Mouse (Mus musculus) common myeloid progenitor, adult 5-6 weeks (primary cell): ENCODE measurements around the gene Gm11060. TPM values are rescaled to one million over a fixed set of nuclear protein-coding genes. Genes with fewer than 3 reads are reported as not detected.

Experiments
- ATAC-seq: replicated peaks from 2 replicates; pipeline ENCODE4 v1.8.0; 2016; ENCODE audit warnings: low read depth, mild to moderate bottlenecking, moderate TSS enrichment, inconsistent platforms; ENCODE audit not compliant: poor library complexity, severe bottlenecking
- total RNA-seq: library from RNA; stranded (forward); fragments of 200-1000, 187-1606 nt; gene quantifications from 2 replicates; pipeline ENCODE4 v1.2.3, GENCODE M21; 2017

Gm11060 gene
- total RNA-seq, result not detected in 2 replicates

DNA sequence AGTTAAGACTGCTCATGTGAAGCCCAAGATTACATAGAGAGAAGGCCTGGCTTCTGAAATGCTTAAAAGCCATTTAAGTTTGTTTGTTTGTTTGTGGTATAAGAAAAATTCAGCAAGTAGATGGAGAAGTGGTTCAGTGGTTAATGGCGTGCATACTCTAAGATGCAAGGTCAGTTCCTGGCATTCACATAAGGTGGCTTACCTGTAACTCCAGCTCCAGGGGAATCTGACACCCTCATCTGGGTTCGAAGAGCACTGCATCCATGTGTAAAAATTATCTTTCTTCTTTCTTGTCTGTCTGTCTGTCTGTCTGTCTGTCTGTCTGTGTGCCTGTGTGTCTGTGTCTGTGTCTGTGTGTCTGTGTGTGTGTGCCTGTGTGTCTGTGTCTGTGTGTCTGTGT lies at the start of gene Gm11060:
TSS of gene Gm11060 (plus strand) at position 301 of the 400 bp plus-strand sequence.
- no peak for ATAC-seq

DNA sequence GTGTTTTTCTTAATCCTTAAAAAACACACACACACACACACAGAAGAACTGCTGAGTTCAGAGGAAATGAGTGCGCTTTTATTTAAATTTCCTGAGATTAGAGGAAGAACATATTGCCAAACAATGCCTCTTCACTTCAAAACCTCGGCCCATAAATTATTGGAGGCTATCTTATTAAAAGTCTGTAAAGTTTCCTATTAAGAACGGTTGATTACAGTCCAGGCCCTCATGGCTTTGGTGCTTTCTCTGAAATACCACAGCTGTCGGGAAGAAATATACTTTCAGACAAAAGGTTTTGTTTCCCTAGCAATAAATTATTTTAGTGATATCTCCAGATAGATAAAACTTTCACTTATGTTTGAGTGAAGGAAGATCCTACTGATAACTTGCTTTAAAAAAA lies 48.7 kb upstream of the Gm11060 start:
- ATAC-seq, result peak; percentile 39

DNA sequence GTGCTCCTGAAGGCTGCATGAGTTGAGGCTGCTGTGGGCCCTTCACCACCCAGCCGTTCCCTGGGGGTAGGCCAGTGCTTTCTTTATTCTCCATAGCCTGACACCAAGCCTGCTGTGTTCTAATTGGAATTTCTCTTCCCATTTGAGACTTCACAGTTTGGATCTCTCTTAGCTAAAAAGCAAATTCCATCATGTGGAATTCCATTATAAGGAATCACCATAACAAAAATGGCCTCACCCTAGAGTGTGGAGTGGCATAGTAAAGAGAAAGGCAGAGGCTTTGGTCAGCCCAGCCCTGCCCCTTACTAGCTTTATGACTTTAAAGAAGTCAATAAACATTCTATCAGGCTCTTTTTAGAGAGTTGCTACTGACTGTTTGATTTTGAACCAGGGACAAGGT lies 43.5 kb upstream of the Gm11060 start:
- no peak for ATAC-seq

DNA sequence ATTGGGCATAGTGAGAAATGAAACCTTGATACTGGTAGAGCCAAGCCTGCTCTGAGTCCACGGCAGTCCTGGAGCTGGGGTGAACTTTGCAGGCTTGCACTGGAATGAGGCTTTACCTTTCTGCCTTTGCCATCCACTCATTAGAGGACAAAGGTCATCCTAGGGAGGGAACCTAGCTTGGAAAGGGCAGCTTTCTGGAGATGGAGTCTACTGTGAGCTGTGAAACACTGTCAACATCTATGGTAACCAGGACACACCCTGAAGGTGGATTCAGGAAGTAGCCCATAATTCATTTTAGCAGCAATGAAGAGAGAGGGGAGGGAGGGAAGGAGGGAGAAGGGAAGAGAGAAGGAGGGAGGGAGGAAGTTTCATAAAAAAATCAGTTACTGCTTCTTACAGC lies 36.3 kb upstream of the Gm11060 start:
- ATAC-seq, result no peak

DNA sequence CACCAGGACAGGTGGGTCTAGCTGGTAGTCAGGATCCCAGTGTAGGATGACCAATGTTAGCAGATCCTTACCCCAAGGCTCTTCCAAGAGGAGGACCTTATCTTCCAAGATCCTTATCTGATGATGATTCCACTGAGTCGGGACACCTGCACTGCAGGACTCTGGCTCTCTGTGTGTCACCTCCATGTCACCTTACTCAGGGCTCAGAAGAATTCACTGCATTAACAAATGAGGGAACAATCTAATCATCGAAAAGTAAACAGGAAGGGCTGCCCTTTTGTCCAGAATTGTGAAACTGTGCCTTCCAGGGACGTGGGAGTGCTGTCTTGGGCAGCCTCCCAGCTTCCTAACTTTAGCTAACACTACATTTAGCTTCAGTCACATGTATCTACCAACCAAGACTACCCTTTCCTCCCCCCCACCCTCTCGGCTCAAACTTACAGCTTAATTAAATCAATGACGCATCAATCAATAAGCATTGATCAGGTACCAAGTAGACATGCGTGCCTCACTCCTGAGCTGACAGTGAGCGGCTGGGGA lies 33.2 kb upstream of the Gm11060 start:
- no peak for ATAC-seq

DNA sequence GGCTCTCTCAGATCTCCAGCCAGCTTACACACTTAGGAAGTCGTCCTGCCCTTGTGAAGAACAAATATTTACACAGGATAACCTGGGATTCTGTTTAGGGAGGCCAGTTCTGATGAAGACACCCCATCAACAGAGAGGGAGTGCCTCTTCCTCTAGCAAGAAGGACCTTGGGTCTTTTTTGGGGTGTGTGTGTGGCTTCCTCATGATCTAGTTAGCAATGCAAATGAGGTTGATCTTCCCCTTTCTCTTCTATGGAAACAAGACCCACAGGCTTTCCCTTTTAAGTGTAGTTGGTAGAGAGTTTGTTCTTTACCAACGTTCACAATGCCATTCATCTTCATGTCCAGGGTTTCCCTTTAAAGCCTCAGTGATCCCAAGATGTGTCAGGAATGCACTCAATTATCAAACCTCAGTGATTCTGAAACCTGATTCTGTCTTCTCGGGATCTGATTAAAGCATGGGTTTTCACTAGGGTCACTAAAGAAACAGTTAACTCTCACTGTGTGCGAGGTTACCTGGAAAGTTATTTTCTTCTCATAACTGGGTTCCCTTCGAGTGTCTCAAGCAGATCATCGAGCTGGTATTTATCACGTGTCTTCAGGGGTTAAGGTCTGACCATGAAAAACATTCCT lies 29.0 kb upstream of the Gm11060 start:
- 0 out of 2 replicates have a peak, but pooled peaks have one; percentile 39 for ATAC-seq

DNA sequence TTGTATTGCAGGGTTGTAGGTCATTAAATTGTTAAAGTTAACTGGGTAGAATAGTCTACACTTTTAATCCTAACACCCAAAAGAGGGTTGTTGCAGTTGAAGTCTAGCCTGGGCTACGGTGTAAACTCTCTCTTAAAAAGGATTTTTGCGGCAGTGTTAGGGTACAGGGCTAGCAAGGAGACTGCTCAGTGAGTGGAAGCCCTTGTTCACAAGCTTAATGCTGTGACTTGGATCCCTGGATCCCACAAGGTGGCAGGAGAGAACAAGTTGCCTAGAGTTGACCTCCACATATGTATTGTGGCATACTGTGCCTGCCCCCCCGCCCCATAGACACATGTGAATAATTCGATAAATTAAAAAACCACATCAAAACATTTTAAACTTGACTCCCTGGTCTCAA lies 19.3 kb upstream of the Gm11060 start:
- ATAC-seq, result peak; percentile 50; the same call in 1 of the 2 replicates

DNA sequence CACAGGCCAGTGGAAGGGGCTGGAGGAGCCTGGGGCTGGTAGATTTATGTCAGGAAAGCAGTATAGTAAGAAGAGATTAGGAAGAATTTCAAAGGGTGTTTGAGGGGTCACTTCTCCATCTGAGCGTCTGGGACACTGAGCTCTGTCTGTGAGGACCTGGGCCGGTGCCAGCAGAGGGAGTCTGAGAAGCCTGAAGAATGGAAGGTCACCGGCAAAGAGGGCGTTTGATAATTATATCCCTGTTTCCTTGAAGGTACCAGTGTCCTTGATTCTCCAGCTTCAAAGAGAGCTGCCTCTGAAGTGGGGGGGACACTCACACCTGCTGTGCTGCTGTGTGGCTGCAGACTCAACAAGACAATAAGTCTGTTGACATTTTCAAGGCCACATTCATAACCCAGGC lies 17.6 kb upstream of the Gm11060 start:
- no peak for ATAC-seq

DNA sequence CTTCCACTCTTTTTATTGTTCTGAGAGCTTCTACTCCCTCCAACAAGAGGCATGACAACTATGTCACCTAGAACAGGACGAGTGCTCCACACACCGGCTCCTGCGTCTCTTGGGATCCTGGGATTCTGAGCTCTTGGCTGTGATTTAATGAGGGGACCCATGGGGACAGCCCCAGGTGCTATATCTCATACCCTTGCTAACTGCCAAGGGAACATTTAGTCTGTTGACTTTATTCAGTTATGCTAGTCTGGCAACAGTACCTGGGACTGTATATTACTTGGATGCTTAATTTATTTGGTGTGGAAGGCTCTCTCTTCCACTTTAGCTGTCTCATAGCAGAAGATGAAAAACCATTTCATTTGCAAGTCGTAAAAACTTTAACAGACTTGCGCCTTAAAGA lies 16.0 kb upstream of the Gm11060 start:
- ATAC-seq, result no peak

DNA sequence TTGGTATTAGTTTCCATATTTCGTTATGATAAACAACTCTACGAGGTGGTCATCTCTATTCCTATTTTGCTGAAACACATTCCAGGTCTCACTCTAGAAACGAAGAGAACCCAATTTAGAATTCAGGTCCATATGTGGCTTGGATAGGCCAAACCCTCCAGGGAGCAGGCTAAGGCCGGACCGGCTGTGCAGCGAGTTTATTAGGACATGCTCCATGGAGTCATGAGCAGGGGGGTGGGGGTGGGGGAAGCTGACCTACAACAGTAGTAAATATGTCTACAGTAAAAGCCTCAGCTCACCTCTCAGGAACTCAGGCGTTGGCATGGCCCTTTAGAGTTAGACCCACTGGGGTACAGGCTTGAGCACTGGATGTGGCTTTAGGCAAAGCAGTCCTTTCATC lies 14.7 kb upstream of the Gm11060 start:
- ATAC-seq, result no peak

DNA sequence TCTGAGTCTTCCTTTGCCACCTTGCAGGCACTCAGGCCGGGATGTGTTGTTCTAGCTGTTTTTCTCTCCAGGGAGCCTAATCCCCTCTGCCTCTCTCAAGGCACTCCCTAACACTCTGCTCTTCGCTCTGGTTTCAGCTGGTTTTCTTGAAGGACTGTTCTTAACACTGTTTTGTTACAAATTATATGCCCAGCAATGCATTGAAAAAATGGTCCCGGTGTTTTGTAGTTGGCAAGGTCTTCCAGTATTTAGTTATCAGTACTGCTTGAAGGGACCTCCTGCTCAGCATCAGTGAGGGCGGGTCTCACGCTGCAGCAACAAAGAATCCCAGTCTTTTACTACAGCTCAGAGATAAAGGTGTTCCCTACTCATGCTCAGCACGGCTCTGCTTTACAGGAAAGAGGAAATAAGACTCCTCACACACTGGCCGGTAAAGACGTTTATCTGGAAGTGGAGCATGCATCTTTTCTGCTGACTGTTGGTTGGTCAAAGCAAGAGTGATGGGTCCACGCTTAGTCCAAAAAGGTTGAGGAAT lies 9.5 kb upstream of the Gm11060 start:
- ATAC-seq, result no peak

DNA sequence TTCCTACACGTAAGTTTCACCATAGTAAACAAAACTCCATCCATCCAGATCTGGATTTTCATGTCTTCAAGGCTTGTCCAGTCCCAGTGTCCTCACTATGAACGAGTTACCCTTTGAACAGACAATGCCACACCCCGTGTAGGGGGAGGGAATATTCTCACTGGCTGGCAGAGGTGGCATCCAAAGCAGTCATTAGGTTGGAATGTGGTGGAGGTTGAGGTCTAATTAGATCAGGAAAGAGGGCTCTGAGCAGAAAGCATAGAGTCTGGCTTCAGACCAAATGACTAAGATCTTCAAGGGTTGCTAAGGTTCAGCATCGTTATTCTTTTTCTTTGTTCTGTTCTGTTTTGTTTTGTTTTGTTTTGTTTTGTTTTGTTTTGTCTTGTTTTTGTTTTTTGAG lies 7.8 kb upstream of the Gm11060 start:
- ATAC-seq, result no peak

DNA sequence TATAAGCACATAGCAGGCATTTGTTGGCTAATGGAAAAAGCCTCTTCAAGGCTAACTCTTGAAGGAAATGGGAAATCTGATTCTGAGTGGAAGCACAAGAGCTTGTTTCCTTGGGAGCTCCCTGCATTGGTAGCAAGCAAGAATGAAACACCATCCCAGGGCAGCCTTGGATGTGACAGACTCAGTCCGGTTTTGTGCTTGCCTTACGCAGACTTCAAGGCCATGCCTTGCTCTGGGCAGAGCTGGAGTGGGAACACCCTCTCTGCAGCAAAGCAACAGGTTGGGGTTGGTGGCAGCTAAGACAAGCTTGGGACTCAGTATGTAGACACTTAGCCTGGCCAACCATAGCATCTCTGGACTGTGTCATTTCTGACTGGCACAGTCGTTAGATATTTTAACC lies 5.7 kb upstream of the Gm11060 start:
- ATAC-seq, result no peak

DNA sequence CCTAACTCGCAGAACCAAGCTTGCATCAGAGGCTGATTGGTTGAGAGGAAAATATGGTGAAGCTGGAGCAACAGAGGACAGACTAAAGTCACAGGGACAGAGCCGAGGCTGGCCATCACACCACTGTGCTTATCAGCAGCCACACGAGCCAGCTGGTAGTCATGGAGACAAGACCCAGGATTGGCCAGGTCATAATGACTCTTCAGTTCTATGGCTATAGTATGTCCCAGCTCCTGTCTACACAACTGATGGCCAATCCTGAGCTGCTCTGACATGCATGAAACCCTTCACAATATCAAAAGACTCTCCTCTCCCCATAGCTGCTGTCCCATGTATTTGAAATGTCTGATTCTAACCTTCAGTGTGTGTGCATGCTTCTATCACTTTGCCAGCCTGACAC lies 3.8 kb upstream of the Gm11060 start:
- ATAC-seq, result no peak

DNA sequence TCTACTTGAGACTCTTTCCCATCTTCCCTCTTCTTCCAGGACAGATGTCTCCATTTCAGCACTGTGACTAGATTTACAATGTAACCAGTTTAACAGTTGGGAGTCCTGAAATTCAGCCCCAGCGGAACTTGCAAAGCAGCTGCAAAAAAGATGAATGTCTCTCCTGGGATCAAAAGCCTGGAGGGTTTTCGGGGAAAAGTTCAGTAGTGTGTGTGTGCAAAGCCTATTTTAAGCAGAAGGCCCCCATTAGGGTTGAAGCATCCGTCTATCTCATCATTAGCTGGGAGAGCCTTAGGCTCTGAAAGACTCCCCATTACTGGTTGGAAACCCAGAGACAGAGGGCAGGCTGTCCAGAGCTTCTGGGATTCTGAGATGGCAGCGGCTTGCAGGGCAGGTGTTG lies 2.7 kb upstream of the Gm11060 start:
- ATAC-seq, result no peak

DNA sequence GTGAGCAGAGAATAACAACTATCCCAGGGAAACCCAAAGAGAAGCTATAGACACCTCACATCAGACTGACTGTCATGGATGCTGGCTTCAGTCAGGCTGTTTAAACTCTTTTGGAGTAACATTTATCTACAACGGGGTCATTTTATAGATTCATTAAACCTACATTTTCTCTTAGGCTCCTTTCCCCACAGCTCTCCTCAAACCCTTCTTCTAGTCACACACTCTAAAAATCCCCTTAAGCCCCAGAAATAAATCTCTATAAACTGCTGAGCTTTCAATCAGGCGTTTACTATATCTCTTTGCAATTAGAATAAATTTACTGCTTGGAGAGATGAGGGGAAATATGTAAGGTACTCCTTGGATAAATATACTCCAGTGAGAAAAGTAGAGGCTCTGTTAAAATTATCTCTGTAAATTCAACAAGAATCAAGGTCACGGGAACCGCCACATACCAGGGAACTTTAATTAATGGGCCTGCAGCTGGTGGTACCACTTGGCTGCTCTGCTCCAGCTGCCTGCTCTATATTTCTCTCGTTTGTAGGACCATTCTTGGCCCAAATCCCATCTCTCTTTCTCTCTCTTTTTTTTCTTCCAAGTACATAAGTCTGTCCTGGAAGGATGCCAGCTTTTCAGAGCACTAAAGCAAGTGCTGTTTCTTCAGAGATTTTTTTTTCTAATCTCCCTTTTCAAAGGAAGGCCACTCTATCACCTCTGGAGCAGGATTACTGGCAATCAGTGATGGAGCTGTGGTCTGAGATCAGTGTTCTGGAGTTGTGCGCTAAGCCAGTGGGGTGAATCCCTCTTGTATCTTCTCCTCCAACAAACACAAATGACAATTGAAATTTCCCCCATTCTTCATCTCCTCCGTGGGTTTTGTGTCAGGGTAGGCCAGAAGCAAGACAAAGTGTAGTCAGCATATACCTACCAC lies 2.0 kb upstream of the Gm11060 start:
- no peak for ATAC-seq

DNA sequence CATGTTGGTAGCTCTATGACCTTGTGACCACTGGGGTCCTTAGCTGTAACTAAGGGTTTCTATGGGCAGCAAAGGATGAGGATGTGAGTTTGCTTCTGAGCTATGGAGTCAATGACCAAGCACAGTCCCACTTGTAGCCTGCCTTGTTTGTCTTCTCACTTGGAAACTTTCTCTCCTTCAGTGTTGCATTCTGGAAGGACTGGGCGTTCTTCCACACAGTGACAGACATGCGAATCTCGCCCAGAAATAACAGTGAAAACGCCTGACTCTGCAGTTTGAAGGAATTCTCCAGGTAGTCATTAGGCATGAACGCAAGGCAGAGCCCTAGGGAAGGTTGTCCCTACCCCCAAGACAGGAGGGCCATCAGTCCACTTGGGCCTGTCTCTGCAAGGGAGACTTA lies 827 bp upstream of the Gm11060 start:
- no peak for ATAC-seq

DNA sequence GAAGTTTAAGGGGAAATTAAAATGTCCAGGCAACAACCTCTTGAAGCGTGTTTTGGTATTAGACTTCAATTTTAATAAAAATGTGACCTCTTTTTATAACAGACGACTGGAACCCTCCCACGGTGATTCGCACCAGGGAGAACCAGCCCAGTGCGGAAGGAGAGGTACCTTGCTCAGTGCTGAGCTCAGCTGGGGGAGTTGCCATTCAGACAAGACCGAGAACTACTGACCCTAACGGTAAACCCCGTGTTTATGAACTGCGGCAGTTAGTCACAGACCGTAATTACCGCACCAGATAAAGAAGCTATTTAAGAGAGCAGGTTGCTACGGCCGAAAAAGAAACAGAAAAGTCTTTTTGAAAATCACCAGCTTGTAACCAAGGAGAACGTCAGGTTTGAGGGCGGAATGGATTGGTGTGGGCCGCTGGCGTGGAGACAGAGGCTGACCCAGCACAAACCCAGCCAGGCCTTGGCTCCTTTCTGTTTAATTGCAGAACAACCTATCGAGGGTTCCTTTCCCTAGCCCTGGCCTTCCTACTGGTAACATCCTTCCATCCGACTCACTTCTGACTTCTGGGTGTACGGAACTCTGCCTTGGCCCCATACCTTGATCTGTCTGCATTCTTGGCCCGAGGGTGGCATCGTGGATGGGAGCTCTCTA lies 5.6 kb downstream of the Gm11060 start:
- no peak for ATAC-seq

DNA sequence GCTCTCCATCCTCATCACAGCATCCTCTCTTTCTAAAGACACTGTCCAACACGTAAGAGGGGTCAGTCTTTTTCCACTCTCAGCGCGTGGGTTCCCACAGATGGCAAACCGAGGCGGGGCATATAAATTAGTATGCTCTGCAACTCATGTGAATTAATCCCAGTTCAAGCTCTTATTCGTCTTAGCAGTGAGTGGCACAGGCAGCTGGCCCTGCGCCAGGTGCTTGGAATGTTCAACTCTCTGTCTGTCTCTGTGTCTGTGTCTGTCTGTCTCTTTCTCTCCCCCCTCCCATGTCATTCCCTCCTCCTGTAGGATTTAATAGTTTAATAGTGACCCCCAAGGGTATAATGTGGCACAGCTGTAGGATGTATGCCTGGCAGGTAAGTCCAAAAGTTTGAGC lies 7.6 kb downstream of the Gm11060 start:
- ATAC-seq, result no peak

DNA sequence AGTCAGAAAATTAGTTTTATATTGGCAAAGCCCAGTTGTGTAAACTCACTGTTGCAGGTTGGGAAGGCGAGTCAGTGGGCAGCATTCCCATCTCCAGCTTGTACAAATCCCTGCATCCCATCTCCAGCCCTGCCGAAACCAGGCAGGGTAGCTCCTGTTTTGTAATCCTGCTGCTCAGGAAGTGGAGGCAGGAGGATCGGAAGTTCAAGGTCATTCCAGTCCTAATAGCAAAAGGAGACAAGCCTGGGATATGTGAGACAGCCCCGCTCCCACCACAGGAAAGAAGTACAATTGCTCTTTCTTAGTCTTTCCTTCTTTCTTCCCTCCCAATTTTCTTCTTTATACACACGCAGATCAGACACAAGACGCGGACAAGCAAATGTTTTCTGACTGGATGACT lies 8.7 kb downstream of the Gm11060 start:
- ATAC-seq, result no peak
